Mouse (Mus musculus): ENCODE data around the gene Gm35315. TPM values are rescaled to one million over a fixed set of nuclear protein-coding genes. Genes with fewer than 3 reads are reported as not detected.

The Gm35315 gene
- polyA plus RNA-seq (2017; shearing (Covaris generic)) = 3.8 TPM

GRCm38 (mm10) chr5:110094030-110094846 is at the start of gene Gm35315:
Gene Gm35315 (minus strand): TSS chr5:110094420.

GRCm38 (mm10) chr5:110135293-110136086 is 41.3 kb upstream of the Gm35315 start, which contains the start of gene Chfr:
Gene Chfr (plus strand): TSS chr5:110135842.

GRCm38 (mm10) chr5:110109991-110110441 is 15.8 kb upstream of the Gm35315 start, which contains the start of gene Zfp605:
Gene Zfp605 (plus strand): TSS chr5:110110092.

GRCm38 (mm10) chr5:110107581-110108304 is 13.5 kb upstream of the Gm35315 start, which contains the start of gene Gtpbp6:
Gene Gtpbp6 (minus strand): TSS chr5:110108197.

DNA sequence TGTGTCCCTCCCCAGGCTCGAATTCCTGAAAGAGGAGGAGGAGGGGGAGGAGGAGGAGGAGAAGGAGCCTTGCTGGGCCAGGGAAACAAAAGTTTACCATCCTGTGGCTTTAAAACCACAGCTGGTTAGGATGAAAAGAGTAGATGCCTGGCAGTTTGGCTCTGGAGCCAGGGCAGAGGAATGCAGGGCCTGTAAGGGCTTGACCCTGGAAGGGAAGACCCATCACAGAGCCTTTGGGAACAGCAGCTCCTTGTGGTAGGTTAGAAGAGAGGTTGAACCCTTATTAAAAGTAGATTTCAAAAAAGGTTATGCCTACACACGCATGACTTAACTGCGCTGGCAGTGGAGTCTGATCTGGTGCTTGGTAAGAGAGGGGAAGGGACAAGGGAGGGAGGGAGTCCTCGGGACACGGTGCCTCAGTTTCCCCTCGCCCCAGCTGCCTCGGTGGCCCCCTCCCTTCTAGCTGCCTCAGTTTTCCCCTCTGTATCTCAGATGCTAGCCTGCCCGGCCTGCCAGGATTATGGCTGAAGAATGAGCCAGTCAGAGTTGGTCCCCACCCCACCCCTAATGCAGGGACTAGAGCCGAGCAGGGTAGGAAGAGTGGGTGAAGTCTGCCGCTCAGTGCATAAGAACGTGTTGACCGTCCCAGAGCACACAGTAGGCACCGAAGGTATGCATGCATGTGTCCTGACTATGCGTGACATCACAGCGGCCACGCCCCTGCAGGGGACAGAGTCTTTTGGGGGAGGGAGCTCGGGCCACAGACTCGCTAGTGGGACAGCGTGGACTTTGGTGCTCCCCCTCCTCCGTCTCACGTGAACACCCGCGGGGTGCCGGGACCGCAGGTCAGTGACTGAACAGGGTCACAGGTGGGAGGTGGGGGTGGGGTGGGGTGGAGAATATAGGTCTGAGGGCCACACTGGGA is 5.7 kb upstream of the Gm35315 start, which contains the start of gene Plcxd1:
Gene Plcxd1, plus strand, starts transcription at position 314 of the 925 bp plus-strand sequence.

DNA sequence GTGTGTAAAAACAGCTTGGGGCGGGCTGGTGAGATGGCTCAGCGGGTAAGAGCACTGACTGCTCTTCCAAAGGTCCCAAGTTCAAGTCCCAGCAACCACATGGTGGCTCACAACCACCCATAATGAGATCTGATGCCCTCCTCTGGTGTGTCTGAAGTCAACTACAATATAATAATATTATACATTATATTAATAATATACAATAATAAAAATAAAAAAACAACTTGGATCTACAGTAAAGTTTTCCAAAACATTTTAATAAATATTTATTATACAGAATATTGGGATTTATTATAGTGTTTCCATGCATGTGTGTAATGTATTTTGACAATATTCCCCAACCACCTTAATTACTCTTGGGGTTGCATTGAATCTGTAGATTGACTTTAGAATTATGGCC is 21.8 kb downstream of the Gm35315 start, which contains the start of gene Gm17655:
Gene Gm17655, minus strand, starts transcription at position 101 of the 400 bp plus-strand sequence.

Other genes with a start within 250 kb of the Gm35315 start
- gene Gm15446, start 171.0 kb downstream of the Gm35315 start, polyA plus RNA-seq (2017; shearing (Covaris generic)) = 28.3 TPM
- gene Zfp932, start 97.9 kb downstream of the Gm35315 start, polyA plus RNA-seq (2017; shearing (Covaris generic)) = 35.3 TPM
- gene Gm17655, start 21.9 kb downstream of the Gm35315 start, polyA plus RNA-seq (2017; shearing (Covaris generic)) = 15.3 TPM
- 3.8 TPM for gene Plcxd1, start 5.5 kb upstream of the Gm35315 start, polyA plus RNA-seq (2017; shearing (Covaris generic))
- gene Gtpbp6, start 13.8 kb upstream of the Gm35315 start, polyA plus RNA-seq (2017; shearing (Covaris generic)) = 37.1 TPM
- 5.8 TPM for gene Zfp605, start 15.7 kb upstream of the Gm35315 start, polyA plus RNA-seq (2017; shearing (Covaris generic))
- gene Chfr, start 41.4 kb upstream of the Gm35315 start, polyA plus RNA-seq (2017; shearing (Covaris generic)) = 98.6 TPM
- 47.0 TPM for gene Golga3, start 82.3 kb upstream of the Gm35315 start, polyA plus RNA-seq (2017; shearing (Covaris generic))
- 7.0 TPM for gene Ankle2, start 136.6 kb upstream of the Gm35315 start, polyA plus RNA-seq (2017; shearing (Covaris generic))
- gene Pgam5, start 175.5 kb upstream of the Gm35315 start, polyA plus RNA-seq (2017; shearing (Covaris generic)) = 15.2 TPM
- gene Pxmp2, start 191.8 kb upstream of the Gm35315 start, polyA plus RNA-seq (2017; shearing (Covaris generic)) = 3.2 TPM
- gene Pole, start 191.9 kb upstream of the Gm35315 start, polyA plus RNA-seq (2017; shearing (Covaris generic)) = 8.8 TPM
- not detected for gene P2rx2, start 248.8 kb upstream of the Gm35315 start, polyA plus RNA-seq (2017; shearing (Covaris generic))

Data from CD4-positive, CD25-positive, alpha-beta regulatory T cell, adult 9 weeks (primary cell).